Mouse (Mus musculus) large intestine, adult 2 months (tissue): ENCODE data around the gene Nanog. TPM values are rescaled to one million over a fixed set of nuclear protein-coding genes. Genes with fewer than 3 reads are reported as not detected.
"Not testable (repeated sequence)": the region's sequence is repeated elsewhere in the genome, so short reads cannot be mapped to it uniquely, and the experiment has no call there.

ENCODE experiments used
- DNase-seq: peaks from one replicate; pipeline ENCODE4 v3.0.0-alpha.2; 2012; ENCODE audit warnings: low read depth, low spot score
- WGBS: fragments of 180-500 bp; shearing (Covaris S2); methylation state at CpG from one replicate; pipeline ENCODE4 v1.1.7; 2018; 5-methylcytosine and 5-hydroxymethylcytosine counted together
- polyA plus RNA-seq: library from polyadenylated mRNA; depleted of rRNA; stranded (reverse); fragments of >200 nt; gene quantifications from 2 replicates; pipeline ENCODE4 v1.2.3, GENCODE M21; 2012; rRNA removed

The Nanog gene
- polyA plus RNA-seq: 0.10 TPM in 1 of 2 replicates, not detected in the other

DNA sequence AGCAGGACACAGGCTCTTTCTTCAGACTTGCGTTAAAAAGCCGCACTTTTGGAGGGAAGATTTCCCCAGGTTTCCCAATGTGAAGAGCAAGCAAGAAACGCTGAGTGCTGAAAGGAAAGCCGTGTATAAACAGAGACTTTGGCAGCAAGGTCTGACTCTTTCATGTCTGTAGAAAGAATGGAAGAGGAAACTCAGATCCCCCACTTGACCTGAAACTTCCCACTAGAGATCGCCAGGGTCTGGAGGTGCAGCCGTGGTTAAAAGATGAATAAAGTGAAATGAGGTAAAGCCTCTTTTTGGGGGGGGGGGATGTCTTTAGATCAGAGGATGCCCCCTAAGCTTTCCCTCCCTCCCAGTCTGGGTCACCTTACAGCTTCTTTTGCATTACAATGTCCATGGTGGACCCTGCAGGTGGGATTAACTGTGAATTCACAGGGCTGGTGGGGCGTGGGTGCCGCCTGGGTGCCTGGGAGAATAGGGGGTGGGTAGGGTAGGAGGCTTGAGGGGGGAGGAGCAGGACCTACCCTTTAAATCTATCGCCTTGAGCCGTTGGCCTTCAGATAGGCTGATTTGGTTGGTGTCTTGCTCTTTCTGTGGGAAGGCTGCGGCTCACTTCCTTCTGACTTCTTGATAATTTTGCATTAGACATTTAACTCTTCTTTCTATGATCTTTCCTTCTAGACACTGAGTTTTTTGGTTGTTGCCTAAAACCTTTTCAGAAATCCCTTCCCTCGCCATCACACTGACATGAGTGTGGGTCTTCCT lies at the start of gene Nanog:
TSS of gene Nanog (plus strand) at position 454 of the 765 bp plus-strand sequence.
- 30% methylated on average over 12 of the region's 12 CpGs for WGBS
- no peak for DNase-seq

DNA sequence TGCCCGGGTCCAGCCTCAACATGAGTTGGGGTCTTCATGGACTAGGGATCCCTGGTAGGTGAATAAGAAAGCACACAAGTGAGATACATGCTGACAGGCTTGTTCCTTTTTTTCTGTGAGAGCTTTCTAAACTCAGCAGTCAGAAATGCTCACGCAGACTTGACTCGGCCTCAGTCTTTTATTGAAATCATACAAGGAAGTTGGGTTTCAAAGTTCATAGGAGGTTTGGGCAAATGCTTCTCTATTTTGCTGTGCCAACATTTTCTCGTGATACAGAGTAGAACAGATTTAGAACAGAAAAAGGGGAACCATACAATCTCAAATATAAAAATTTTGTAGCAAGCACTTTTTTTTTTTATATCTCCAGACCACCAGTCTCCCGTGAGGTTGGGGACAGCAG lies 49.7 kb upstream of the Nanog start:
- 56% methylated on average over 5 of the region's 5 CpGs for WGBS
- no peak for DNase-seq

DNA sequence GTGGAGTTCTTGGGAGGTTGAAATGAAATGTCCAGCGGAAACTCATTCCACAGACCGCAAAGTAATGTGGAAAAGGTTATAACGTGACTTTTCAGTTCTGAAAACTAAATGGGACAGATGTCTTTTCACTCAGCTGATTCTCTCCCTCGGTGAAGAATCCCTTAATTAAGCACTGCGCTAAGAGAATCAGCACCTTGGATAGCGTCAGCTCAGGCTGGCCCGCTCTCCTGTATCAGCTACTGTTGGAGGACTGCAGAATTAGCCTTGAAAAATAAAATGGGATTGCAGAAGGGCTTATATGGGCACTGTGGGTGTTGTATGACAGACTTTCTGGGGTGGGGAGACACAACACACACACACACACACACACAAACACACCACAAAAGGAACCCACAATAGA lies 47.7 kb upstream of the Nanog start:
- WGBS: 21% methylated on average over 7 of the region's 7 CpGs
- DNase-seq: no peak

DNA sequence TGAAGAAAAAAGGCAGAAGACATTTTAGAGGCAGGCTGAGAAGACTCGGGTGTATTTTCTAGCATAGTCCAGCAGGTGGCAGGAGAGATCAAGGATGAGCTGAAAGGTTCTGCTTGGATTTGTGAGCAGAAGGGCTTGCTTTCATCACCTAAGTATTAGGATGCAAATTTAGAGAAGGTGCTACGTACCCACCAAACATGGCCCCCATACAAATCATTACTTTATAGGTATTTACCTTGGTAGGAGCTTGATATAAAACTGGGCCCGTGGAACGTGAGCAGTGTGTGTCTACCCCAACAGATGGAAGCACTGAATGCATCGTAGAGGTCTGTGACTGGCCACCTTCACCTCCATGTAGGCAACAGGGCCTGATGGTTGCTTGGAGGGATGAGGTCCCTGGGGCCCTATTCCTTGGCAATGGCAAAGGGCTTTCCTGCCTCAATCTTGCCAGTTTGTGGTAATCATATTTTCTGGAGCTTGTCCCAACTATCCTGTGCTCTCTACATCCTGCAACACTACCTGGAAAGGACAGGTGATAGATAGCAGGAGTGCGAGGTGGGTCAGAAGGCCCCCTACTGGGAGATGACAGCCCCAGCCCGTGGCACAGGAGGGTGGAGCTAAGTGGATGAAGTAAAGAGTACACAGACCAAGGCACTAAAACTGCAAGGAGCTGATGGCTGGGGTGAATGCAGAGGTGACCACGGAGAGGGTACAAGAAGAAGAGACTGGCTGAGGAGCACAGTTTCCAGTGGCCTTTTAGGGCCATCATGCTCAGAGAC lies 46.5 kb upstream of the Nanog start:
- WGBS: 22% methylated on average over 8 of the region's 8 CpGs
- no peak for DNase-seq

DNA sequence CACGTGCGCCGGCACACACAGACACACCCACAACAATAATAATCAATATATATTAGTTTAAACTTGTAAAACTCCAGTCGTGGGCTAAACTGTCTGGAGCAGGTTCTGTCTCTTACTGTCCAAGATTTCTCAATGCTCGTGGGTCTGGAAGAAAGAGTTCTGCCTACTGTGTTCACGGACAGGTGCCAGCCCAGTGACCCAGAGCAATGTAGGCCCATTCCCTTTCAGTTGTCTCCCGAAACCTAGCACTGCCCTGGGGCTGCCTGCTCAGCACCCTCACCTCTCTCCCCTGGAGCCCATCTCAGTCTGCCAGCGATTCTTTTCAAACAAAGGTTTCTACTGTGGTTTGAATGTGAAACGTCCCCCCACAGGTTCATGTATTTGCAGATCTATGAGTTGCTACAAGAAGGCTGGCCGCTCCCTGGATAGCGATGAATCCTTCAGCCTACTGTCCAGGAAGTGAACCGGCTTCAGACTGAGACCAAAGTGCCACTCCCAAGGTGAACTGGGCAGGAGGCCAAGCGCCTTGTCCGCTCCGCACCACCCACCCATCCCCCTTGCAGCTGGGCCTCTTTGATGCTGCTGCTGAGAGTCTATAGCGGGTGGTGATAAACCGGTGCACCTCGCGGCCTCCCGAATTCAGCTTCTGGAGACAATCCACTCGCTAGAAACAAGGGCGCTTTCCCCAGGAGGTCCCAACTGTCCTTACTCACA lies 44.6 kb upstream of the Nanog start:
- peak; percentile 10 for DNase-seq
- WGBS: 14% methylated on average over 22 of the region's 22 CpGs

DNA sequence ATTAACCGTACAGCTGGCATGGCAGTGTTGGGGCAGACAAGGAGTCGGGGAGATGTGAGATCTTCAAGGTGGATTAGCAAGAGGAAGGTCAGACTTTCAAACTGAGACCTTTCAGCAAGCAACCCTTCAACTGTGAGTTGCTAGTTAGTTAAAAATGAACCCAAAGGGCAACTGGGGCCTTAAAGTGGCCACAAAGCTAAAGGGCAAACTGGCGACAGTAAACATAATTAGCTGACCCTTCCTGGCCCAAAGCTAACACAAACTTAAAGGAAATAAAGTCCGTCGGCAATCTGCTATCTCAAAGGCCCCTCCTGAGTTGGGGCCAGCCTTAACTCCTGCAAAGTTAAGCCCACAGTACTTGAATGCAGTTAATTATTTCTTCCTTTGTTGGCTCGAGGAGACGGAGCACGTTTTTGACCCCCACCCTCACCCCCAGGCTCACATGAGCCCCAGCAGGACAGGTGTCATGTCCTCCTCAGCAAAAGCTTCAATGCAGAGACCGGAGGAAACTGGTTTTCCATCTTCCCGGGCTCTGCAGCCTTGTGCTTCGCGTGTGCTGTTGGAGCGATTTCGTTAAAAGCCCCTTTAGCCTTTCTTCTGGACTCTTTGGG lies 43.6 kb upstream of the Nanog start:
- no peak for DNase-seq

DNA sequence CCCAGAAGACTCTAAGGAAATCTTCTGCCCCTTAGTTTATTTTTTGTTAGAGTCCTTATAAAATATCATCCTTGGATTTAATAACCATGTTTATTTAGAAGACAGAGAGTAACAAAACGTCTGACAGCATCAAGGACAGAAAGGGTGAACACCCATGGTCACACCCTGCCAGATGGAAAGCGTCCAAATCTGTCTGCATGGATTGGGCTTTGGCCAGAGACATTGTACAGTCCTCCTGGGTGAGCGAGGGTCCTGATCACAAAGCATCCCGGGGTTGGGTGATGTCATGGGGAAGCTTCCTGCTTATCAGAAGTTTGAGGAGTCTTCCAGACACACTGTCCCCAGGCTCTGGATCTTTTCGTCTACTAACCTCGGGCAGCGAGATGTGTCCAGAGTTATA lies 41.4 kb upstream of the Nanog start:
- DNase-seq: no peak
- 36% methylated on average over 7 of the region's 7 CpGs for whole genome bisulfite sequencing

More for the DNA sequence above, 43.6 kb upstream of the Nanog start:
- 35% methylated on average over 14 of the region's 14 CpGs for WGBS

DNA sequence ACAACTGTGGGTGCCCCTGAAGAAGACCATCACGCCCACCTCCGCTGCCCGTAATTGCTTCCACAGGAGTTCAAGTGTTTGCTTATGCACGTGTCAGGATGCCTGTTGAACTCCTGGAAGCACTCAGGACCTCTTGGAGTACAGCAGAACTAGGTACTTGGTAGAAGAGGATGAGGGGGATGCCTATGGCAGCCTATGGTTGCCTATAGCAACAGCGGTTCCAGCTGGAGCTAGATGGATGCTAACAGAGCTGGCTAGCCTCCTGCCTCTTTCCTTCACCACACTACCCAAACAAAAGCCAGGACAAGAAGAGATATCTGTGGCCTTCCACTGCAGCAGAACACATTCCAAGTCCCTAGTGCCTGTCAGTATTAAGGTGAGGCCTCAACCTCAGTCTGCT lies 39.6 kb upstream of the Nanog start:
- DNase-seq: no peak
- WGBS: 62% methylated on average over 5 of the region's 5 CpGs

DNA sequence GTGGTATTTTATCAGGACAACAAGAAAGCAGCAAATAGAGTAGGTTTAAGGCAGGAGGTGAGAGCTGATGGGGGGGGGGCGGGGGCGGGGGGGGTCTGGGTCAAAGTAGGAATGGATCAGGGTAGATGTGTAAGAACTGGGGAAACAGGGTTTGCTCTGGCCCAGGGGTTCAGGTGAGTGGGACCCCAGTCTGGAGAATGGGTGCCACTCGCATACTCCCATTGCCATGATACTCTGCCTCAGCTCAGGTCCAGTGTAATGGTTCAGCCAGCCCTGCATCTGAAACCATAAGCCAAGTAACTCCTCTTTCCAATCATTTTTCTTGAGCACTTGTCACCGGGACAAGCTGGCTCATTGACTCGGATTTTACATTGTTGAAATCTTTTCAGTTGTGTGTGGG lies 38.5 kb upstream of the Nanog start:
- no peak for DNase-seq
- 81% methylated on average over 5 of the region's 5 CpGs for WGBS

DNA sequence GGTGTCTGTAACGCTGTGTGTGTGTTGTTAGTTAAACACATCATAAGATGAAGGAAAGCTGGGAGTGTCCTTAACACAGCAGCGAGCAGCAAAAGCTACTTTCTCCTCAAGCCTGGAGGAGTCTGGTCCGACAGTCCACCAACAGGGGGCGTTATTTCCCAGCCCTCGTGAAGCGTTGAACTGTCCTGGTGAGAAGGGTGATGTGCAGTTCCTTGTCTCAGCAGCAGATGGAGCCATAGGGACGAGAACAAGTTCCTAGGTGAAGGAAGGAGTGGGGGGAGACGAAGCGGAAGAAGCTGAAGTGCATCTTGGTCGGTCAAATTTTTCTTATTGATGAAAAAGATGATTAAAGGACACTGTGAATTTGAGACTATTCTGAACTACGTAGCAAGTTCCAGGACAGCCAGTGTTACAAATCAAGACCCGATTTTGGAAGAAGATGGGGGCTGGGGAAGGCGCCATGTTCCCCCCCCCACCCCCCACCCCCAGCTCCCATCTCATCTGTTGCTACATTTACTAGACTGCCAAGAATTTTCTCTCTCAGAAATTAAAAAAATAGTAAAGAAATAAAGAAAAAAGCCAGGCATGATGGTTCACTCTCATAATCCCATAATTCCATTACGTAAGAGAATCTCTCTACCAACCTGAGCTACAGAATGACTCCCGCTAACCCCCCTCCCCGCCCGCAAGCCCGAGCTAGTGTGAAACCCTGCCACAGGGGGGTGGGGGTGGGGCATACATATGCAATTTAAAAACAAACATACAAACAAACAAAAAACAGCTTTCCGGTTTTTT lies 37.7 kb upstream of the Nanog start:
- peak; percentile 32 for DNase-seq
- 12% methylated on average over 19 of the region's 19 CpGs for WGBS

DNA sequence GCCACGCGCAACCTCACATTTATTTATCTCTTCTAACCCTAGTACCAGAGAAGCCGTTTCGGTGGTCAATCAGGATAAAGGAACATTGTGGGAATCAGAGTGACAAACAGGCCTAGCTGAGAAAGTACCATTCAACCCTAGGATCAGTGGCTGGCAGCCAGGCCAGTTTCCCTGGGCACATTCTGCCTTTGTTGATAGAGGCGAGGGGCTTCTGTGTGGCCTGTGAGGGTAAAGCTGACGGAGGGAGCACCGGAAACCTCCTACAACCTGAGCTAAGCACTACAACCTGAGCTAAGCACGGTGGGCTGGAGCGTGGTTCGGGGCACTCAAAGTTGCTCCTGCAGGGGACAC lies 37.1 kb upstream of the Nanog start:
- DNase-seq: no peak
- 43% methylated on average over 10 of the region's 10 CpGs for whole genome bisulfite sequencing

DNA sequence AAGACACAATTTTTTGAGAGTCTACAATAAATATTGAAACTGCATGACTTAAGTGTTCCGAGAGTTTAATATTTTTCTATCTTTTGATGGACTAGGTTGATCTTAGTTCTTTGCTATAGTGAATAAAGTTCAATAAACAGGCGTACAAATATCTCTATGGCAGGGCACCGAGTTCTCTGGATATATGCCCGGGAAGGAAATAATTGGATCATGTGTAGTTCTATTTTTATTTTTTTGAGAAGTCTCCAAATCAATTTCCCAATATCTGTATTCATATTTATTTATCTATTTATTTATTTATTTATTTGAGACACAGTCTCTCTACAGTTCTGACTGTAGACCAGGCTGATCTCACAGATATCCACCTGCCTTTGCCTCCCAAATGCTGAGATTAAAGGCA lies 36.4 kb upstream of the Nanog start:
- WGBS: 78% methylated on average over 4 of the region's 4 CpGs
- DNase-seq: no peak

DNA sequence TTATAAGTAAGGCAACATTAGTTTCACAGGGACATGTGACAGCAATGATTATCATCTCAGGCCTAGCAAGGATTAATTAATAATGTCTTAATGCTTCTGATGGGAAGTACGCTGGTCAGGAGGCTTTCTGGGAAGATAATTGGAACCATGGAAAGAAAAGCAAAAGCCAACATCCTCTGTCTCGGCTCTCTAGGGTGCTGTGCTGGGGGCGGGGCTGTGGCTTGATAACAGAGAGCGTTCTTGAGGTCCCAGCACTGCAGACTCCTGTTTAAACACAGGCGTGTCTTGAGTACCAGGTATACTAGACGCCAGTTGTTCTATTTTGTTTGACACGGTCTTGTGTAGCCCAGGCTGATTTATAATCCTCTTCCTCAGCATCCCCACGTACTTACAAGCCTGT lies 34.5 kb upstream of the Nanog start:
- DNase-seq: no peak

DNA sequence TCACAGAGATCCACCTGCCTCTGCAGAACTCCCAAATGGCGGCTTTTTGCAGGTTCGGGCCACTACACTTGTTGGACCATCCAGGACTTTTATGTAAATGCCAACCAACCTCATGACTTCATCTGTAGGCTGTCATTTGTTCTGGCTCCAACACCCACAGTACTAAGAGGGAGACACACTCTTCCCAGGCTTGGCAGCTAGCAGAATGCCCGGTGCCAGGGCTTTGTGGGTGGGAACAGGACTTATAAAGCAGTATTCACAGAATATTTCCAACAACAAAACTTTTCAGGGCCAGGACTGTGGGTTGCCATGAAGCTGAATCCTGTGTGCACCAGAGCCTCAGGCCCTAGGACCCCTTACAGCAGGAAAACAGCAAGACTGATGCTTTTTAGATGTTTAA lies 24.6 kb upstream of the Nanog start:
- 82% methylated on average over 3 of the region's 3 CpGs for WGBS
- DNase-seq: no peak

More for the DNA sequence above, 34.5 kb upstream of the Nanog start:
- 37% methylated on average over 8 of the region's 8 CpGs for WGBS

DNA sequence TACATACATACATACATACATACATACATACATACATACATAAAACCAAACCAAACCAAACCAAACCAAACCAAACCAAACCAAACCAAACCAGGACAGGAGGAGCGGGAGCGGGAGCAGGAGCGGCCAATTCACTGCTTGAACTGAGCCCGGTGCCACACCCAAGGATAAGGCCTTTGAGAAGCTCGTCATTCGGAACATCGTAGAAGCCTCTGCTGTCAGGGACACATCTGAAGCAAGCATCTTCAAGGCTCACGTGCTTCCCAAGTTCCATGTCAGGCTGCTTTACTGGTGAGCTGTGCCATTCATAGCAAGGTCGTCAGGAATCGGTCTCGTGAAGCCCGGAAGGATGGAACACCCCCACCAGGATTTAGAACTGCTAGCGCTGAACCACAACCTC lies 20.6 kb upstream of the Nanog start:
- DNase-seq: no peak
- WGBS: 87% methylated on average over 13 of the region's 13 CpGs

DNA sequence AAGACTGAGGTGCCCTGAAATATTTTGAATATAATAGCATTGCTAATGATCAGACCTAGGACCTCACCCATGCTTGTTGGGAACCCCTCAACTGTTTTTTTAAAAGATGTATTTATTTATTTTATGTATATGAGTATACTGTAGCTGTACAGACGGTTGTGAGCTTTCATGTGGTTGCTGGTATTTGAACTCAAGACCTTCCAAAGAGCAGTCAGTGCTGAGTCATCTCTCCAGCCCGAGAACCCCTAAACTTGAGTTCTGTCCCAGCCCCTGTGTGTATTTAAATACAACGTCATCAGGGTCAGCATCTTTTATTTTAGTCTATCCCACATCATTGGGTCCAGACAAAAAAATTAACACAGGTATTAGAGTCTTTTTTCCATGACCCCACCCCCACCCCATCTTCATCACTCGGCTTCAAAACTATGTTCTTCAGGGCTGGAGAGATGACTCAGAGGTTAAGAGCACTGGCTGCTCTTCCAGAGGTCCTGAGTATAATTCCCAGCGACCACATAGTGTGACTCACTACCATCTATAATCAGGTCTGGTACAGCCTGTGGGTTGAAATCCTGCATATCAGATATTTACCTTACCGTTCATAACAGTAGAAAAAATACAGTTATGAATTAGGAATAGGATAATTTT lies 17.8 kb upstream of the Nanog start:
- WGBS: 72% methylated on average over 6 of the region's 6 CpGs
- DNase-seq: no peak

DNA sequence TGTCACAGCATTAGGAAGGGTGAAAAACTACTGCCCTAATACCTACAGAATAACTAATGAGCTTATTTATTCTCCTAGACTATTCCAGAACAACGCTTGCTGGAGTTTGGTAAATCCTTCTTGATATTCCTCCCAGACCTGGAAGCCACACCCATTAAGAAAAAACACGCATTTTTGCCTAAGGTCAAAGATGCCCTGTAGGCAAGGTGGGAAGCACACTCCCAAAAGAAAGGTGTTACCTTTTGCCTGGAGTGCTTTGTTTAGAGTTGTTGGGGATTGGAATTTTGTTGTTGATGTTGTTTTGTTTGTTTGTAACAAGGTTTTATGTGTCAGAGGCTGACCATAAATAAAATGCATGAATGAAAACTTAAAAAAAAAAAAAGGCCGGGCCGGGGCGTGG lies 17.2 kb upstream of the Nanog start:
- WGBS: 79% methylated on average over 5 of the region's 5 CpGs
- DNase-seq: no peak

DNA sequence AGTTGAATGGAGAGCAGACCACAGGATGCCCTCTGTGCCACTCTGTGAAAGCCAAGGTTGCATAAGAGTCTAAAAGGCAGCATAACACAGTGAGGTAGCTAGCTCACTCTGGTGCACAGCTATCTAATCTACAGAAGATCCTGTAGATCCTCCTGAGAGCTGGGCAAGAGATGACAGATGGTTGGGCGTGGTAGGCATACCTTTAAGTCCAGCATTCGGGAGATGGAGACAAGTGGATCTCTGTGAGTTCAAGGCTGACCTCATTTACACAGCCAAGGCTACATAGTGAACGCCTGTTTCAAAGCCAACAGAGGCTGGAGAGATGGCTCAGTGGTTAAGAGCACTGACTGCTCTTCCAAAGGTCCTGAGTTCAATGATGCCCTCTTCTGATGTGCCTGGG lies 11.9 kb upstream of the Nanog start:
- 86% methylated on average over 3 of the region's 3 CpGs for WGBS

DNA sequence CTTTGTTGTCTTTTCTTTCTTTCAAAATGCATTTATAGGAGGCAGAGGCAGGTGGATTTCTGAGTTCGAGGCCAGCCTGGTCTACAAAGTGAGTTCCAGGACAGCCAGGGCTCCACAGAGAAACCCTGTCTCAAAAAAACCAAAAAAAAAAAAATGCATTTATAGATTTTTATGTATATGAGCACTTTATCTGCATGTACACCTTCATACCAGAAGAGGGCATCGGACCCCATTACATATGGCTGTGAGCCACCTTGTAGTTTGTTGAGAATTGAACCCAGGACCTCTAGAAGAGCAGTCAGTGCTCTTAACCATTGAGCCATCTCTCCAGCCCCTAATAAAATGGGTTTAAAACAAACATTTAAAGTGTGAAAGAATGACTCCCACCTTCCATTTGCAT lies 7.7 kb upstream of the Nanog start:
- WGBS: 78% methylated on average over 2 of the region's 2 CpGs
- DNase-seq: not testable (repeated sequence)

More for the DNA sequence above, 11.9 kb upstream of the Nanog start:
- no peak for DNase-seq
